ENCODE assay signal across 8 mouse cellular contexts in genomic region chr4:35155132-35155922, GRCm38 (mm10). TPM values are rescaled to one million over a fixed set of nuclear protein-coding genes. Genes with fewer than 3 reads are reported as not detected.
DNase-seq lines count a peak whose midpoint lies in the region; ATAC-seq and TF ChIP-seq lines count a peak whose summit lies in the region.

No protein-coding gene starts in this region.

- no peaks in the 10 kb centered on the region for H3K4me1 ChIP-seq in embryonic facial prominence, embryonic 11.5 days (ENCODE audit: control insufficient read depth, insufficient read depth, low read length)
- peaks cover 24% of the 10 kb centered on the region for H3K4me1 ChIP-seq in hindbrain, embryonic 15.5 days (replicated peaks)
- 0 out of 2 replicates have a peak, but pooled peaks cover 4% of the 10 kb centered on the region for H3K4me1 ChIP-seq in liver, embryonic 11.5 days (replicated peaks; ENCODE audit: control insufficient read depth, insufficient read depth, low read length)
- peaks cover 8% of the 10 kb centered on the region; the same call in 1 of the 2 replicates for H3K4me1 ChIP-seq in midbrain, postnatal 0 days (ENCODE audit: insufficient read depth, low read length)

- H3K4me2 ChIP-seq in embryonic facial prominence, embryonic 11.5 days (ENCODE audit: low read depth, low read length), result peak overlapping the region; percentile 46
- peak overlapping the region; percentile 95 for H3K4me2 ChIP-seq in hindbrain, embryonic 15.5 days
- H3K4me2 ChIP-seq in liver, embryonic 11.5 days, result peak overlapping the region; percentile 96
- peak overlapping the region; percentile 97 for H3K4me2 ChIP-seq in midbrain, postnatal 0 days (ENCODE audit: low read depth, low read length, poor library complexity, severe bottlenecking)

- H3K9ac ChIP-seq in embryonic facial prominence, embryonic 11.5 days (replicated peaks; ENCODE audit: low read length), result peak overlapping the region; percentile 77
- no peak overlapping the region for H3K9ac ChIP-seq in hindbrain, embryonic 15.5 days
- H3K9ac ChIP-seq in liver, embryonic 11.5 days (ENCODE audit: low read depth, low read length), result peak overlapping the region; percentile 71; the same call in 1 of the 2 replicates
- H3K9ac ChIP-seq in midbrain, postnatal 0 days (replicated peaks; ENCODE audit: low read length, poor library complexity, severe bottlenecking), result no peak overlapping the region

- intact Hi-C loops in left cerebral cortex, postnatal 4 days (cut with DNase I), result loop anchor here (10.0 kb wide), 1 partner anchor 369 kb away; no protein-coding TSS in a partner anchor

- H3K27ac ChIP-seq in embryonic facial prominence, embryonic 11.5 days (replicated peaks; ENCODE audit: low read depth, low read length), result 0 out of 2 replicates have a peak overlapping the region, but pooled peaks have one; percentile 52
- no peak overlapping the region for H3K27ac ChIP-seq in hindbrain, embryonic 15.5 days (replicated peaks)
- H3K27ac ChIP-seq in liver, embryonic 11.5 days (ENCODE audit: low read depth, low read length), result peak overlapping the region; percentile 65; the same call in 1 of the 2 replicates
- no peak overlapping the region for H3K27ac ChIP-seq in midbrain, postnatal 0 days (ENCODE audit: low read depth, low read length)

- H3K27me3 ChIP-seq in embryonic facial prominence, embryonic 11.5 days (ENCODE audit: control insufficient read depth, insufficient read depth, low read length), result no peaks in the 10 kb centered on the region
- H3K27me3 ChIP-seq in hindbrain, embryonic 15.5 days, result peaks cover 12% of the 10 kb centered on the region; the same call in 1 of the 2 replicates
- no peaks in the 10 kb centered on the region for H3K27me3 ChIP-seq in liver, embryonic 11.5 days (replicated peaks; ENCODE audit: control insufficient read depth, insufficient read depth, low read length)
- peaks cover 8% of the 10 kb centered on the region; the same call in 1 of the 2 replicates for H3K27me3 ChIP-seq in midbrain, postnatal 0 days (ENCODE audit: insufficient read depth, low read length)

- no peaks in the 10 kb centered on the region for H3K9me3 ChIP-seq in embryonic facial prominence, embryonic 11.5 days (replicated peaks; ENCODE audit: control insufficient read depth, low read length)
- H3K9me3 ChIP-seq in hindbrain, embryonic 15.5 days, result no peaks in the 10 kb centered on the region
- no peaks in the 10 kb centered on the region for H3K9me3 ChIP-seq in liver, embryonic 11.5 days (ENCODE audit: control insufficient read depth, low read length)
- no peaks in the 10 kb centered on the region for H3K9me3 ChIP-seq in midbrain, postnatal 0 days (ENCODE audit: low read length)

- TF ChIP-seq CTCF in midbrain, postnatal 0 days (IDR thresholded peaks at IDR 0.05), result peak; percentile 31; the same call in 1 of the 2 replicates

- H3K36me3 ChIP-seq in embryonic facial prominence, embryonic 11.5 days (replicated peaks; ENCODE audit: control insufficient read depth, insufficient read depth, low read depth, low read length), result no peaks in the 10 kb centered on the region
- no peaks in the 10 kb centered on the region for H3K36me3 ChIP-seq in hindbrain, embryonic 15.5 days
- H3K36me3 ChIP-seq in liver, embryonic 11.5 days (ENCODE audit: control insufficient read depth, insufficient read depth, low read length), result no peaks in the 10 kb centered on the region
- H3K36me3 ChIP-seq in midbrain, postnatal 0 days (ENCODE audit: insufficient read depth, low read length), result no peaks in the 10 kb centered on the region

- 29% methylated on average over 20 of the region's 20 CpGs for WGBS in embryonic facial prominence, embryonic 11.5 days
- WGBS in hindbrain, embryonic 15.5 days, result 26% methylated on average over 20 of the region's 20 CpGs
- 24% methylated on average over 20 of the region's 20 CpGs for WGBS in liver, embryonic 11.5 days
- WGBS in midbrain, postnatal 0 days, result 24% methylated on average over 20 of the region's 20 CpGs

- H3K4me3 ChIP-seq in embryonic facial prominence, embryonic 11.5 days (ENCODE audit: low read depth, low read length), result peak overlapping the region; percentile 65
- peak overlapping the region; percentile 53 for H3K4me3 ChIP-seq in hindbrain, embryonic 15.5 days
- H3K4me3 ChIP-seq in liver, embryonic 11.5 days (ENCODE audit: low read depth, low read length), result peak overlapping the region; percentile 73
- peak overlapping the region; percentile 56 for H3K4me3 ChIP-seq in midbrain, postnatal 0 days (ENCODE audit: low read depth, low read length)

- ATAC-seq in embryonic facial prominence, embryonic 11.5 days (replicated peaks; ENCODE audit: insufficient number of reproducible peaks, low FRiP score, low TSS enrichment, low read depth), result 0 out of 2 replicates have a peak, but pooled peaks have one; percentile 21
- no peak for ATAC-seq in hindbrain, embryonic 15.5 days (ENCODE audit: low FRiP score, low read depth)
- peak; percentile 46 for ATAC-seq in liver, embryonic 11.5 days (replicated peaks; ENCODE audit: low FRiP score)
- no peak for ATAC-seq in midbrain, postnatal 0 days (ENCODE audit: low FRiP score)
- no peak for ATAC-seq in activated CD4-positive, CD25-positive, alpha-beta regulatory T cell, adult 4 months

- DNase-seq in left cerebral cortex, postnatal 4 days, result peak; percentile 32
- DNase-seq in left cerebral cortex, adult 8-10 months (ENCODE audit: low spot score in 2 of 2), result no peak
- DNase-seq in embryonic facial prominence, embryonic 11.5 days (ENCODE audit: low spot score), result peak; percentile 74
- DNase-seq in liver, embryonic 11.5 days (ENCODE audit: low spot score), result peak; percentile 55
- DNase-seq in midbrain, postnatal 0 days (ENCODE audit: low spot score), result no peak
- peak; percentile 48 to 62 for DNase-seq in thymus, postnatal 10 days (ENCODE audit: low spot score in 2 of 2)

RNA-seq across cellular contexts. Expression of gene Mob3b, which starts 2.0 kb away (rescaled TPM):
- 1 to 10 TPM; 4.3 to 5.9 TPM for total RNA-seq in left cerebral cortex, postnatal 4 days (2021)
- total RNA-seq in left cerebral cortex, adult 8-10 months (2022), result 1 to 10 TPM; 6.3 to 8.9 (median 7.7) TPM
- 11.9 and 12.3 TPM in 2 replicates for polyA plus RNA-seq in embryonic facial prominence, embryonic 11.5 days (2014; fragmentation: Nextera tagmentation; extraction: Ambion mirVana)
- 3.9 and 7.1 TPM in 2 replicates for polyA plus RNA-seq in hindbrain, embryonic 15.5 days (2015; fragmentation: Nextera tagmentation; extraction: Ambion mirVana)
- 6.7 and 7.6 TPM in 2 replicates for polyA plus RNA-seq in liver, embryonic 11.5 days (2014; fragmentation: Nextera tagmentation; extraction: Ambion mirVana)
- total RNA-seq in midbrain, postnatal 0 days (2014; rRNA removed), result 0.77 and 1.3 TPM in 2 replicates
- polyA plus RNA-seq in midbrain, postnatal 0 days (2015; fragmentation: Nextera tagmentation; extraction: Ambion mirVana), result 1.6 and 1.8 TPM in 2 replicates
- 1 to 10 TPM; 2.9 to 5.0 TPM for polyA plus RNA-seq in activated CD4-positive, CD25-positive, alpha-beta regulatory T cell, adult 4 months (2017; shearing (Covaris generic))

RNA-seq across cellular contexts. Expression of gene Ifnk, which starts 3.5 kb away (rescaled TPM):
- not detected for total RNA-seq in left cerebral cortex, postnatal 4 days (2021)
- total RNA-seq in left cerebral cortex, adult 8-10 months (2022), result not detected
- 0.36 TPM in 1 of 2 replicates, not detected in the other for polyA plus RNA-seq in embryonic facial prominence, embryonic 11.5 days (2014; fragmentation: Nextera tagmentation; extraction: Ambion mirVana)
- polyA plus RNA-seq in hindbrain, embryonic 15.5 days (2015; fragmentation: Nextera tagmentation; extraction: Ambion mirVana), result 0.32 and 0.41 TPM in 2 replicates
- 0.39 TPM in 1 of 2 replicates, not detected in the other for polyA plus RNA-seq in liver, embryonic 11.5 days (2014; fragmentation: Nextera tagmentation; extraction: Ambion mirVana)
- total RNA-seq in midbrain, postnatal 0 days (2014; rRNA removed), result not detected in 2 replicates
- not detected in 2 replicates for polyA plus RNA-seq in midbrain, postnatal 0 days (2015; fragmentation: Nextera tagmentation; extraction: Ambion mirVana)
- not detected for polyA plus RNA-seq in activated CD4-positive, CD25-positive, alpha-beta regulatory T cell, adult 4 months (2017; shearing (Covaris generic))

Comparison
In these comparisons a context has a peak if more than half of its experiments do, and no peak if none do; other contexts are left out.
1. DNase-seq: peak in left cerebral cortex, postnatal 4 days (single experiment), embryonic facial prominence, embryonic 11.5 days (single experiment), liver, embryonic 11.5 days (single experiment) and thymus, postnatal 10 days (2 of 2); none in left cerebral cortex, adult 8-10 months (0 of 2) and midbrain, postnatal 0 days (single experiment).
2. ATAC-seq: peak in embryonic facial prominence, embryonic 11.5 days (single experiment) and liver, embryonic 11.5 days (single experiment); none in hindbrain, embryonic 15.5 days (single experiment), midbrain, postnatal 0 days (single experiment) and activated CD4-positive, CD25-positive, alpha-beta regulatory T cell, adult 4 months (single experiment).
3. H3K27ac ChIP-seq: peak in embryonic facial prominence, embryonic 11.5 days (single experiment) and liver, embryonic 11.5 days (single experiment); none in hindbrain, embryonic 15.5 days (single experiment) and midbrain, postnatal 0 days (single experiment).
4. H3K4me2 ChIP-seq: peak in every context shown above with its lines; median percentile 97 in midbrain, postnatal 0 days; 96 in liver, embryonic 11.5 days; 95 in hindbrain, embryonic 15.5 days; 46 in embryonic facial prominence, embryonic 11.5 days.
5. H3K9ac ChIP-seq: peak in embryonic facial prominence, embryonic 11.5 days (single experiment) and liver, embryonic 11.5 days (single experiment); none in hindbrain, embryonic 15.5 days (single experiment) and midbrain, postnatal 0 days (single experiment).
6. Peak in every context shown above with its lines, with median percentiles within 50 percentile points of each other: H3K4me3 ChIP-seq.